Mouse (Mus musculus) heart, postnatal 0 days (tissue): ENCODE measurements around the gene Spib.

Source experiments
- CTCF ChIP-seq: IDR thresholded peaks from 2 replicates; pipeline ENCODE4 v1.5.1; 2016; ENCODE audit warnings: antibody characterized with exemption, control low read depth, low read depth
- EP300 ChIP-seq: IDR thresholded peaks from 2 replicates; pipeline ENCODE4 v1.6.1; 2016; ENCODE audit warnings: antibody characterized with exemption, low read depth

DNA sequence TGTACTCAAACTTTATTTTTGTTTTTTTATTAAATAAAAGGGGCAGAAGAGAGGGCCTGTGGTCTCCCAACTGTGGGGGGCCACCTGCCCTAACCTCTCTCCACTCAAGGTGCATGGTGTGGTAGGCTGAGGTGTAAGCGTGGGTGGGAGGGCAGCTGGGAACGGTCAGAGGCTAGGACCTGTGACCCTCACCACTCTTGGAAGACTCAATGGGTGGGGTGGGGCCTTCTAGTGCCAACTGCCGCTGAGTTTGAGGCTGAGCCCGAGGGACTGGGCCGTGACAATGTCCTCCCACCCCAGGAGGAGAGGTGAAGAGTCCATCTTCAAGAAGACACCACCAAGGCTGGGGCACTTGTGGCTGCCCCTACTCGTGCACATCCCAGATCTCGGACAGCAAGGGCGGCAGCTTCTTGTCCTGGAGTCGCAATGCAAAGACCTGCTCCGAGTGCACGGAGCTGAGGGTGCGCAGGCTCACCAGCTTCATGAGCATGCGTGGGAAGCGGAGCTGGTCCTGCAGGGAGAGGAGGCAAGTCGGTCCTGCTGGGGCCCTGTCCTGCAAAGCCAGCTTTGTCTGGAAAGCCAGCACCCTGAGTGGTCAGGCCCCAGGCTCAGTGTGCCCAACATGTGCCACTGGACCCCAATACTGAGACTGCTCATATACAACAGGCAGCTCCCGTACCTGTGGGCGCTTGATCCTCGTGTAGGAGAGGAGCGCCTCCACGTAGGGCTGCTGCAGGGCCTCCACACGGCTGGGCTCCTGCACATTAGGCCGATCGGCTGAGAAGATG is 17.9 kb upstream of the Spib start:
- no peak for TF ChIP-seq CTCF
- no peak for TF ChIP-seq EP300
